Mouse (Mus musculus) kidney, postnatal 10 days (tissue): ENCODE measurements around the gene Frem1.

ENCODE experiments used
- DNase-seq: peaks from one replicate; pipeline ENCODE4 v3.0.0; 2021; ENCODE audit warnings: mixed read lengths

Frem1 gene

GRCm38 (mm10) chr4:83051634-83052577, at the start of gene Frem1:
TSS of gene Frem1 (minus strand) at chr4:83052339.
- peak; percentile 86 for DNase-seq

GRCm38 (mm10) chr4:83099025-83099424, 46.9 kb upstream of the Frem1 start:
- no peak for DNase-seq

- no peak for DNase-seq
Observed at GRCm38 (mm10) chr4:83093941-83094340, 41.8 kb upstream of the Frem1 start.

- DNase-seq, result no peak
Observed at GRCm38 (mm10) chr4:83090691-83091448, 38.7 kb upstream of the Frem1 start.

- peak; percentile 53 for DNase-seq
Observed at GRCm38 (mm10) chr4:83080364-83081174, 28.4 kb upstream of the Frem1 start.

- no peak for DNase-seq
Observed at GRCm38 (mm10) chr4:83064191-83064590, 12.1 kb upstream of the Frem1 start.

GRCm38 (mm10) chr4:83061564-83061963, 9.4 kb upstream of the Frem1 start:
- DNase-seq, result no peak

GRCm38 (mm10) chr4:83058617-83059016, 6.5 kb upstream of the Frem1 start:
- no peak for DNase-seq

- DNase-seq, result no peak
Observed at GRCm38 (mm10) chr4:83058182-83058581, 6.0 kb upstream of the Frem1 start.

- DNase-seq, result no peak
Observed at GRCm38 (mm10) chr4:83056496-83056895, 4.4 kb upstream of the Frem1 start.

GRCm38 (mm10) chr4:83055444-83055843, 3.3 kb upstream of the Frem1 start:
- DNase-seq, result no peak

GRCm38 (mm10) chr4:83053206-83053605, 1.1 kb upstream of the Frem1 start:
- no peak for DNase-seq

- DNase-seq, result no peak
Observed at GRCm38 (mm10) chr4:83051176-83051575, 963 bp downstream of the Frem1 start.

GRCm38 (mm10) chr4:83050151-83050796, 1.9 kb downstream of the Frem1 start:
- no peak for DNase-seq

- DNase-seq, result no peak
Observed at GRCm38 (mm10) chr4:83049288-83049687, 2.9 kb downstream of the Frem1 start.

- no peak for DNase-seq
Observed at GRCm38 (mm10) chr4:83048561-83048960, 3.6 kb downstream of the Frem1 start.

- DNase-seq, result no peak
Observed at GRCm38 (mm10) chr4:83046806-83047205, 5.3 kb downstream of the Frem1 start.

- no peak for DNase-seq
Observed at GRCm38 (mm10) chr4:83046069-83046468, 6.1 kb downstream of the Frem1 start.

GRCm38 (mm10) chr4:83045266-83045665, 6.9 kb downstream of the Frem1 start:
- DNase-seq, result no peak

GRCm38 (mm10) chr4:83040780-83041179, 11.4 kb downstream of the Frem1 start:
- DNase-seq, result no peak

GRCm38 (mm10) chr4:83032780-83033179, 19.4 kb downstream of the Frem1 start:
- DNase-seq, result no peak

- no peak for DNase-seq
Observed at GRCm38 (mm10) chr4:83031591-83031990, 20.5 kb downstream of the Frem1 start.
